Mouse (Mus musculus): ENCODE measurements around the gene Dpp9.

DNA sequence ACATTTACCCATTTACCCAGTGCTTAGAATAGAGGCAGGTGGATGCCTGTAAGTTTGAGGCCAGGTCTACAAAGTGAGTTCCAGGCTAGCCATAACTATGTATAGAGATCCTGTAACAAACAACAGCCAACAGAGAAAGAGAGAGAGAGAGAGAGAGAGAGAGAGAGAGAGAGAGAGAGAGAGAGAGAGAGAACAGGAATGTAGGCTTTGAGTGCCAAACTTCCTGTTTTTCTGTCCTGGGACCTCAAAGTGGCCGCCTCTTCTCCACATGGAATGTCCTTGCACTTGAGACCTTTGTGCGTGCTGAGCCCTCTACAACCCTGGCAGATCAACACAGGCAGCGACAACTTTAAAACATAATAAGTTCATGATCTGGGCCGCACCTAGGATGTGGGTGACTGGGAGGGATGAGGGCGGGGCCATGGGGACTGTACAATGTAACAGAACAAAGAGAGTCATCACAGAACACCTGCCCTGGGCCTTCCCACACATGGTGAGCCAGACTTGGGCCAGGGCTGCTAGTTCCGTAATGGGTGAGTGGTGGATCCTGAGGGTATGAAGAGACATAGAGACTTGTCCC is 55.1 kb downstream of the Dpp9 start:
- TF ChIP-seq CTCF (IDR thresholded peaks at IDR 0.05), result no peak
- no peak for TF ChIP-seq POLR2A (IDR thresholded peaks at IDR 0.05; ENCODE audit: insufficient read depth, low read depth, low read length)

Measured in heart, adult 2 months (tissue).